Mouse (Mus musculus) splenic B cell, adult 2 months (primary cell): Measurements from ENCODE around the gene Hoxc5.

Experiments used
- DNase-seq: peaks from one replicate; pipeline ENCODE4 v3.0.0-alpha.2; 2011; ENCODE audit warnings: low read depth, low spot score
- H3K27me3 ChIP-seq: 2 replicates; pipeline ENCODE4 v1.6.1; 2012; ENCODE audit warnings: mild to moderate bottlenecking, low read length, moderate library complexity, mixed read lengths; ENCODE audit not compliant: control insufficient read depth, poor library complexity, insufficient read depth, severe bottlenecking
- H3K36me3 ChIP-seq: 2 replicates; pipeline ENCODE4 v1.6.1; 2012; ENCODE audit warnings: mild to moderate bottlenecking, low read length, moderate library complexity, mixed read lengths; ENCODE audit not compliant: control insufficient read depth, poor library complexity, insufficient read depth, severe bottlenecking

Hoxc5 gene

DNA sequence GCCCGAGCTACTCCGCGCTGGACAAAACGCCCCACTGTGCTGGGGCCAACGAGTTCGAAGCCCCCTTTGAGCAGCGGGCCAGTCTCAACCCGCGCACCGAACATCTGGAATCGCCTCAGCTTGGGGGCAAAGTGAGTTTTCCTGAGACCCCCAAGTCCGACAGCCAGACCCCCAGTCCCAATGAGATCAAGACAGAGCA is at the start of gene Hoxc5:
Hoxc5 (plus strand) TSS at position 132 of the 199 bp plus-strand sequence.
- no peak for DNase-seq
- peaks cover 7% of the 10 kb centered on the region for H3K27me3 ChIP-seq
- H3K36me3 ChIP-seq: no peaks in the 10 kb centered on the region

- no peak for DNase-seq
- Histone ChIP-seq H3K36me3 (no peaks in the 10 kb centered on the region), H3K27me3 (no peaks in the 10 kb centered on the region)
Measured at GRCm38 (mm10) chr15:102917972-102918572, 49.2 kb upstream of the Hoxc5 start.

DNA sequence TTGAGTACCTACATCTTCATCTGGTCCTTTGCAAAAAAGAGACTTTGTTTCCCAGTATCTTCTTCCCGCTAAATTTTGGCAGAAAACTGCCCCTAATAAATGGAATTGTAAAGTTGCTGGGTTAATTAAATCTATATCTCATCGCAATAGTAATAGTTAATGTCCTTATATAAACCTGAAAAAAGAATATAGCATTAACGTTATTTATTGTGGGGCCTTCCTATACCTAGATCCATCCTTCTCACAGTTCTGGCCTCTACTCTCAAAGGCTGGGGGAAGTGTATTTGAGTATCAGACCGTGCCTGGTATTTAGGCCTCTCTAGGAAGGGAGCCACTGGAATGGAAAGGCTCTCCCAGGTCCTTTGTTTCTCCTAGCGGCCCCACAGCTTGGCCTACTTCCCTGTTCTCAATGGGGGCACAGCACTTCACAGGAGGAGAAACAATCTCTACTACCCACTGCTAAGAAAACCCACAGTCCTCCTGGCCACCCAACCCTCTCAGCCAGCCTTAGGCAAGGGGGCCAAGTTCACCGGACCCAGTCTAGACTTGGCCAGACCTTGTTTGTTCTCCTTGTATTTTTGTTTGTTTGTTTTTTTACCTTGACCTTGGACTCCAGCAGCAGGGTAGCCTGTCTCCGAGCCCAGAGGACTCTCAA is 48.5 kb upstream of the Hoxc5 start:
- H3K27me3 ChIP-seq: no peaks in the 10 kb centered on the region
- H3K36me3 ChIP-seq: no peaks in the 10 kb centered on the region
- DNase-seq: no peak

GRCm38 (mm10) chr15:102919336-102920180 is 47.7 kb upstream of the Hoxc5 start:
- no peak for DNase-seq
- Histone ChIP-seq H3K36me3 (no peaks in the 10 kb centered on the region), H3K27me3 (no peaks in the 10 kb centered on the region)

GRCm38 (mm10) chr15:102920619-102921018 is 46.6 kb upstream of the Hoxc5 start:
- Histone ChIP-seq H3K36me3 (no peaks in the 10 kb centered on the region), H3K27me3 (no peaks in the 10 kb centered on the region)
- DNase-seq: peak; percentile 10

- Histone ChIP-seq H3K27me3 (no peaks in the 10 kb centered on the region), H3K36me3 (no peaks in the 10 kb centered on the region)
- no peak for DNase-seq
Measured at GRCm38 (mm10) chr15:102921053-102922011, 45.9 kb upstream of the Hoxc5 start, which contains the start of gene Hoxc13. TSS of gene Hoxc13 (plus strand) at chr15:102921103.

DNA sequence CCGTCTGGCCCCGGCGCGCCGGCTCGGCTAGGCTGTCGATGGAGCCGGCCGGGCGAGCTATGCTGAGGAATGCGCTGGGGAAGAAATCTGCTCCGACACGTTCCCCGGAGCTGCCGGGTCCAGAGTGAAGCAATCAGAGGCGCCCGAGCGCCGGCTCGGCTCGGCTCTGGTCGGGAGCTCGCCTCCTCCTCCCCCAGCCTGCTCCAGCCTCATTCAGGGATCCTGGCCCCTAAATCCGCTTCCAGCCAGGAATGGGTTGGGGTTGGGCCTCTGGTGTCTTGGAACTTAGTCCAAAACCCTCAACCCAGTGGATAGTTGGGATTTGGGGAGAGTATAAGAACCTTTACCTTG is 45.3 kb upstream of the Hoxc5 start:
- no peaks in the 10 kb centered on the region for H3K36me3 ChIP-seq
- no peak for DNase-seq
- H3K27me3 ChIP-seq: no peaks in the 10 kb centered on the region

GRCm38 (mm10) chr15:102922636-102923500 is 44.4 kb upstream of the Hoxc5 start:
- DNase-seq: no peak
- Histone ChIP-seq H3K27me3 (no peaks in the 10 kb centered on the region; the same call in 1 of the 2 replicates), H3K36me3 (no peaks in the 10 kb centered on the region)

DNA sequence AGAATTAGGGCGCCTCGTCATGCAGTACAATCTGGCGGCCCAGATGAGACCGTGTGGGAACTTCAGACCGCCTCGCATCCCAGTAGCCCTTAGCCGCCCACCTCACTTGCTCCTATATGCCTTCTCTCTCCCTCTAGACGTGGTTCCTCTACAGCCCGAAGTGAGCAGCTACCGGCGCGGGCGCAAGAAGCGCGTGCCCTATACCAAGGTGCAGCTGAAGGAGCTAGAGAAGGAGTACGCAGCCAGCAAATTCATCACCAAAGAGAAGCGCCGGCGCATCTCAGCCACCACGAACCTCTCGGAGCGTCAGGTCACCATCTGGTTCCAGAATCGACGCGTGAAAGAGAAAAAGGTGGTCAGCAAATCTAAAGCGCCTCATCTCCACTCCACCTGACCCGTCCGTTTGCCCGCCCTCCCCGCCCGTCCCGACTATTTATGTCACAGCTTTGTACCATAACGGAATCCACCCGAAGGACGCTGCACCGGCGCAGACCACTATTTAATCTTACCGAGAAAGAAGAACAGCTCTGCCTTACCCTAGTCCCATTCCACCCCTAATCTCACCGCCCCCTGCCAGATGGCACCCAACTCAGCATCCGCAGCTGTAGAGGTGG is 40.1 kb upstream of the Hoxc5 start:
- no peaks in the 10 kb centered on the region for H3K36me3 ChIP-seq
- H3K27me3 ChIP-seq: no peaks in the 10 kb centered on the region; the same call in 1 of the 2 replicates
- no peak for DNase-seq

GRCm38 (mm10) chr15:102931706-102932358 is 35.4 kb upstream of the Hoxc5 start:
- no peaks in the 10 kb centered on the region for H3K36me3 ChIP-seq
- no peaks in the 10 kb centered on the region; the same call in 1 of the 2 replicates for H3K27me3 ChIP-seq
- no peak for DNase-seq

DNA sequence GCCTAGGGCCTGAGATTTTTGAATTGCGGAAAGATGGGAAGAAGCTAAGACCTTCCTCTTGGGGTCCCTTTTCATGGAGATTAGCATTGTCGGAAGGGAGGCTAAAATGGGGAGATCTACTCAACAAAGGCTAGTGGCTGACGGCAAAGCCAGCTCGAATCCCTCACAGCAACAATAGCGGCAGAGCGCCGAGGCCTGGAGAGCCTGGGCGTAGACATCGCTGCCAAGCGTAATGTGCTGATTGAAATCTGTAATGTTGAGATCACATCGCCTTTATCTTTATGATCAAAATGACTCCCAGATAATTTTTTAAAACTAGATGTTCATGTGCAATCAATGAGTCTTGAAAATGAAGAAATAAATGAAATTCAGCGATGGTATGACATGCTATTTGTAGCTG is 32.8 kb upstream of the Hoxc5 start:
- no peaks in the 10 kb centered on the region; the same call in 1 of the 2 replicates for H3K27me3 ChIP-seq
- no peaks in the 10 kb centered on the region for H3K36me3 ChIP-seq
- DNase-seq: no peak

DNA sequence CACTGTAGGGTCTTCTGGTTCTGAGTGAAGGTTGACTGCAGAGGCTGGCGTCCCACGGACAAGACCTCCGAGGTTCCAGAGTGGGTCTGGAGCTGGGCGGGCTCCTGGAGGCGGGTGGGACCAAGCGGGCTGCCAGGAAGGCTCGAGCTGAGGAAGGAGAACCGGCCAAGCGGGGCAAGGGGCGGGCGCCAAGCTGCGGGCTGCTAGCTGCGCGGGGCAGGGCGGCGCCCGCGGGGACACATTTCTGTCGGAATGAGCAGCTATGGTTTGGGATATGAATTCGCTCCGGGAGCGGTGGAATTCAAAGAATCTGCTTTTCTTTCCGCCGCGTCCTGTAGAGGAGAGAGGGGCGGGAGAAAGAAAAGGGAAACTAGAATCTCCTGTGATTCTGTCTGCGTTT is 32.3 kb upstream of the Hoxc5 start:
- no peaks in the 10 kb centered on the region for H3K36me3 ChIP-seq
- H3K27me3 ChIP-seq: no peaks in the 10 kb centered on the region; the same call in 1 of the 2 replicates
- no peak for DNase-seq

GRCm38 (mm10) chr15:102936279-102936972 is 30.8 kb upstream of the Hoxc5 start, which contains the start of gene Hoxc12:
TSS of gene Hoxc12 (plus strand) at chr15:102936757.
- no peak for DNase-seq
- no peaks in the 10 kb centered on the region for H3K36me3 ChIP-seq
- no peaks in the 10 kb centered on the region; the same call in 1 of the 2 replicates for H3K27me3 ChIP-seq
